Mouse (Mus musculus) brain, embryonic 14.5 days (tissue): ENCODE data around the gene Cpne4.

Experiments
- CTCF ChIP-seq: fragments of 200-500 bp; IDR thresholded peaks from 2 replicates; pipeline ENCODE4 v1.5.1; 2012; ENCODE audit warnings: inconsistent platforms, mild to moderate bottlenecking, moderate library complexity, borderline replicate concordance; ENCODE audit not compliant: insufficient read depth, insufficient read length; ENCODE audit errors: extremely low read depth
- POLR2A ChIP-seq: fragments of 200-500 bp; IDR thresholded peaks from 2 replicates; pipeline ENCODE4 v1.6.1; 2012; ENCODE audit warnings: mild to moderate bottlenecking, inconsistent platforms, borderline replicate concordance; ENCODE audit not compliant: poor library complexity, insufficient read depth, insufficient read length, severe bottlenecking; ENCODE audit errors: extremely low read depth

GRCm38 (mm10) chr9:105033641-105034040 is 486.6 kb downstream of the Cpne4 start:
- TF ChIP-seq POLR2A (no peak), CTCF (no peak)
